Mouse (Mus musculus): ENCODE measurements around the gene Nebl.

DNA sequence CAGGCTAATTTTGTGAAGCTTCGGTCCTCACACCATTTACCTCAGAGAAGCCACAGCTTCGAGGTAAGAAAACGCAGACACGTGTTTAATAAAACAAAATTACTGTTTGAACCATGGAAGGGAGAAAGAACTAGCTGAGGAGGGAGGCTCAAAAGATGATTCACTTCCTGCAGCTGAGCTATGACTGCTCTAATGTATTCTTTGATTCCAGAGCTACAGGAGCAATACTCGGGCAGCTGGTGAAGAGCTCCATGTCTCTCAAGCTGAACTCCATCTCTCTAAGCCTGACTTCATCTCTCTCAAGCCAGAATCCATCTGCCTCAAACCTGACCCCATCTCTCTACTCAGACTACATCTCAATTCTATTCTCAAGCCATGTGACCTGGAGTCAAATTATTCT, 41.0 kb downstream of the Nebl start:
- TF ChIP-seq CTCF (IDR thresholded peaks at IDR 0.05; ENCODE audit: borderline replicate concordance, control insufficient read depth, extremely low read depth, insufficient read depth, low read length, poor library complexity) (no peak), POLR2A (IDR thresholded peaks at IDR 0.05; ENCODE audit: control insufficient read depth, extremely low read depth, insufficient read depth, low read length, poor library complexity) (no peak)
